Mouse (Mus musculus): Measurements from ENCODE around the gene Sema5a. TPM values are rescaled to one million over a fixed set of nuclear protein-coding genes. Genes with fewer than 3 reads are reported as not detected.

Sema5a gene
- total RNA-seq, 2 experiments from 2014 or later, result 19.1 to 20.8 TPM

GRCm38 (mm10) chr15:32257886-32258319 lies 13.3 kb downstream of the Sema5a start:
- peak; percentile 16; the same call in 1 of the 2 replicates for TF ChIP-seq CTCF (IDR thresholded peaks at IDR 0.05)
- no peak overlapping the region for H3K4me3 ChIP-seq
- intact Hi-C loops (cut with DNase I), result no loop called here
- no peak overlapping the region for H3K27ac ChIP-seq
- peak; percentile 33 to 40 for DNase-seq (ENCODE audit: extremely low spot score in 1 of 2, low spot score in 2 of 2)

GRCm38 (mm10) chr15:32259362-32260096 lies 14.9 kb downstream of the Sema5a start:
- no peak overlapping the region for H3K4me3 ChIP-seq
- intact Hi-C loops (cut with DNase I), result no loop called here
- no peak for DNase-seq (ENCODE audit: extremely low spot score in 1 of 2, low spot score in 2 of 2)
- no peak for TF ChIP-seq CTCF (IDR thresholded peaks at IDR 0.05)
- H3K27ac ChIP-seq, result no peak overlapping the region

GRCm38 (mm10) chr15:32260942-32261341 lies 16.3 kb downstream of the Sema5a start:
- DNase-seq (ENCODE audit: extremely low spot score in 1 of 2, low spot score in 2 of 2), result no peak
- intact Hi-C loops (cut with DNase I), result no loop called here
- TF ChIP-seq CTCF (IDR thresholded peaks at IDR 0.05), result no peak
- Histone ChIP-seq H3K4me3 (no peak overlapping the region), H3K27ac (no peak overlapping the region)

- no peak overlapping the region for H3K27ac ChIP-seq
- intact Hi-C loops (cut with DNase I), result no loop called here
- H3K4me3 ChIP-seq, result no peak overlapping the region
- no peak for TF ChIP-seq CTCF (IDR thresholded peaks at IDR 0.05)
- DNase-seq (ENCODE audit: extremely low spot score in 1 of 2, low spot score in 2 of 2), result no peak
Measured at GRCm38 (mm10) chr15:32263651-32264050, 19.0 kb downstream of the Sema5a start.

GRCm38 (mm10) chr15:32264822-32265377 lies 20.3 kb downstream of the Sema5a start:
- Histone ChIP-seq H3K4me3 (no peak overlapping the region), H3K27ac (no peak overlapping the region)
- TF ChIP-seq CTCF (IDR thresholded peaks at IDR 0.05), result no peak
- intact Hi-C loops (cut with DNase I), result no loop called here
- DNase-seq (ENCODE audit: extremely low spot score in 1 of 2, low spot score in 2 of 2), result no peak

- intact Hi-C loops (cut with DNase I), result no loop called here
- DNase-seq (ENCODE audit: extremely low spot score in 1 of 2, low spot score in 2 of 2), result peak in 1 of 2 experiments; percentile 26
- no peak overlapping the region for H3K4me3 ChIP-seq
- TF ChIP-seq CTCF (IDR thresholded peaks at IDR 0.05), result no peak
- no peak overlapping the region for H3K27ac ChIP-seq
Measured at GRCm38 (mm10) chr15:32265378-32265934, 20.8 kb downstream of the Sema5a start.

- TF ChIP-seq CTCF (IDR thresholded peaks at IDR 0.05), result no peak
- DNase-seq (ENCODE audit: extremely low spot score in 1 of 2, low spot score in 2 of 2), result no peak
- Histone ChIP-seq H3K4me3 (no peak overlapping the region), H3K27ac (no peak overlapping the region)
- intact Hi-C loops (cut with DNase I), result no loop called here
Measured at GRCm38 (mm10) chr15:32266122-32266820, 21.7 kb downstream of the Sema5a start.

- no peak for TF ChIP-seq CTCF (IDR thresholded peaks at IDR 0.05)
- intact Hi-C loops (cut with DNase I), result no loop called here
- no peak for DNase-seq (ENCODE audit: extremely low spot score in 1 of 2, low spot score in 2 of 2)
Measured at GRCm38 (mm10) chr15:32270106-32270505, 25.5 kb downstream of the Sema5a start.

GRCm38 (mm10) chr15:32273925-32274324 lies 29.3 kb downstream of the Sema5a start:
- TF ChIP-seq CTCF (IDR thresholded peaks at IDR 0.05), result no peak
- H3K27ac ChIP-seq, result no peak overlapping the region
- intact Hi-C loops (cut with DNase I), result no loop called here

More at GRCm38 (mm10) chr15:32270106-32270505, 25.5 kb downstream of the Sema5a start:
- H3K4me3 ChIP-seq, result no peak overlapping the region
- H3K27ac ChIP-seq, result no peak overlapping the region

GRCm38 (mm10) chr15:32275020-32275419 lies 30.4 kb downstream of the Sema5a start:
- no peak overlapping the region for H3K27ac ChIP-seq
- no peak overlapping the region for H3K4me3 ChIP-seq
- intact Hi-C loops (cut with DNase I), result no loop called here
- no peak for DNase-seq (ENCODE audit: extremely low spot score in 1 of 2, low spot score in 2 of 2)
- no peak for TF ChIP-seq CTCF (IDR thresholded peaks at IDR 0.05)

More at GRCm38 (mm10) chr15:32273925-32274324, 29.3 kb downstream of the Sema5a start:
- no peak overlapping the region for H3K4me3 ChIP-seq
- DNase-seq (ENCODE audit: extremely low spot score in 1 of 2, low spot score in 2 of 2), result no peak

GRCm38 (mm10) chr15:32278600-32278999 lies 34.0 kb downstream of the Sema5a start:
- DNase-seq (ENCODE audit: extremely low spot score in 1 of 2, low spot score in 2 of 2), result no peak
- H3K27ac ChIP-seq, result no peak overlapping the region
- TF ChIP-seq CTCF (IDR thresholded peaks at IDR 0.05), result no peak

GRCm38 (mm10) chr15:32281374-32281773 lies 36.8 kb downstream of the Sema5a start:
- Histone ChIP-seq H3K27ac (no peak overlapping the region), H3K4me3 (no peak overlapping the region)
- no peak for DNase-seq (ENCODE audit: extremely low spot score in 1 of 2, low spot score in 2 of 2)
- intact Hi-C loops (cut with DNase I), result no loop called here
- no peak for TF ChIP-seq CTCF (IDR thresholded peaks at IDR 0.05)

More at GRCm38 (mm10) chr15:32278600-32278999, 34.0 kb downstream of the Sema5a start:
- intact Hi-C loops (cut with DNase I), result no loop called here
- no peak overlapping the region for H3K4me3 ChIP-seq
